17 mouse cellular contexts compared by ENCODE assay signal in the genomic region with DNA sequence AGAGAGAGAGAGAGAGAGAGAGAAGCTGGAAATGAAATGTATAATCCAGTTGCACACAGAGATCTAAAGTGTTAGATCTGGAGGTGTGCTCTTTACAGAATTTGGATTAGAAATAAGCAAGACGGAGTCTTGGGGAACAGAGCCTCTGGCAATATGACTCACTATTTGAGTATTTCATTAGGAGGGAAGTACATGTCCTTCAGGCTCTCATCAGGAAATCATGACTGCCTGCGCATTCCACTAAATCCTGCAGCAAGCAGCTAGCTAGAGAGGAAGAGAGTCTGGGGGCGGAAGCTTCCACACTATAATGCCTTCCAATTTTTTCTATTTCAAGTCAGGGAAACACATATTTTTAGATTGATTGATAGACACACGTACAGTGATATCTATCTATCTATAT. TPM values are rescaled to one million over a fixed set of nuclear protein-coding genes. Genes with fewer than 3 reads are reported as not detected.
A peak's percentile ranks its signal among the peaks of the same experiment; 100 is the strongest.
DNase-seq lines count a peak whose midpoint lies in the region; ATAC-seq lines count a peak whose summit lies in the region.
"Had no signal": no experiment of that assay in that cellular context is flagged by ENCODE, and none has a peak within 500 bp of the region (broad histone marks: within the 10 kb centered on the region; RNA-seq: fewer than 3 reads in every experiment).

No protein-coding gene starts in this region.

- no peaks in the 10 kb centered on the region for H3K27me3 ChIP-seq in embryonic facial prominence, embryonic 14.5 days (replicated peaks; ENCODE audit: control insufficient read depth, insufficient read depth, low read length)
- peaks cover 12% of the 10 kb centered on the region; the same call in 1 of the 2 replicates for H3K27me3 ChIP-seq in embryonic facial prominence, embryonic 10.5 days (replicated peaks; ENCODE audit: low read depth, poor library complexity, severe bottlenecking)
- H3K27me3 ChIP-seq: forebrain, embryonic 13.5 days; liver, embryonic 15.5 days had no signal

- no peak overlapping the region for H3K27ac ChIP-seq in embryonic facial prominence, embryonic 14.5 days (replicated peaks; ENCODE audit: low read depth, low read length)
- H3K27ac ChIP-seq in embryonic facial prominence, embryonic 10.5 days (replicated peaks), result no peak overlapping the region
- H3K27ac ChIP-seq: forebrain, embryonic 13.5 days; gastrocnemius, adult 2 months; heart, adult 2 months; hindbrain, embryonic 12.5 days; layer of hippocampus, adult 2 months; liver, embryonic 15.5 days had no signal

- H3K4me2 ChIP-seq in embryonic facial prominence, embryonic 14.5 days (ENCODE audit: low read depth, low read length), result no peak overlapping the region
- H3K4me2 ChIP-seq: liver, embryonic 15.5 days had no signal

- no peaks in the 10 kb centered on the region for H3K36me3 ChIP-seq in embryonic facial prominence, embryonic 14.5 days (ENCODE audit: control insufficient read depth, insufficient read depth, low read length)
- H3K36me3 ChIP-seq in embryonic facial prominence, embryonic 10.5 days (replicated peaks), result no peaks in the 10 kb centered on the region
- H3K36me3 ChIP-seq: hindbrain, embryonic 12.5 days; liver, embryonic 15.5 days had no signal

- no peak overlapping the region for H3K4me3 ChIP-seq in embryonic facial prominence, embryonic 14.5 days (ENCODE audit: low read depth, low read length)
- no peak overlapping the region for H3K4me3 ChIP-seq in embryonic facial prominence, embryonic 10.5 days
- H3K4me3 ChIP-seq: forebrain, embryonic 13.5 days; gastrocnemius, adult 2 months; heart, adult 2 months; hindbrain, embryonic 12.5 days; layer of hippocampus, adult 2 months; liver, embryonic 15.5 days had no signal

- no peak for ATAC-seq in embryonic facial prominence, embryonic 14.5 days (ENCODE audit: low read depth)
- ATAC-seq: inflammation-experienced regulatory T-cells, adult 6 months had no signal

- H3K4me1 ChIP-seq in embryonic facial prominence, embryonic 14.5 days (ENCODE audit: control insufficient read depth, insufficient read depth, low read length), result peaks cover 17% of the 10 kb centered on the region
- H3K4me1 ChIP-seq in embryonic facial prominence, embryonic 10.5 days, result peaks cover 25% of the 10 kb centered on the region
- H3K4me1 ChIP-seq: liver, embryonic 15.5 days had no signal

- WGBS in embryonic facial prominence, embryonic 14.5 days, result 58% methylated on average over 4 of the region's 4 CpGs
- 54% methylated on average over 4 of the region's 4 CpGs for WGBS in embryonic facial prominence, embryonic 10.5 days

- no peak overlapping the region for H3K9ac ChIP-seq in embryonic facial prominence, embryonic 14.5 days (ENCODE audit: low read depth, low read length)
- H3K9ac ChIP-seq: forebrain, embryonic 13.5 days; hindbrain, embryonic 12.5 days; liver, embryonic 15.5 days had no signal

- no peaks in the 10 kb centered on the region for H3K9me3 ChIP-seq in embryonic facial prominence, embryonic 14.5 days (ENCODE audit: control insufficient read depth, low read length)
- no peaks in the 10 kb centered on the region for H3K9me3 ChIP-seq in embryonic facial prominence, embryonic 10.5 days
- H3K9me3 ChIP-seq: forebrain, embryonic 13.5 days; hindbrain, embryonic 12.5 days; liver, embryonic 15.5 days had no signal

- peak; percentile 66 for DNase-seq in embryonic facial prominence, embryonic 14.5 days (ENCODE audit: low spot score)
- no peak for DNase-seq in embryonic facial prominence, embryonic 10.5 days (ENCODE audit: low spot score)
- DNase-seq in kidney, postnatal 14 days, result peak; percentile 23
- DNase-seq in kidney, adult 8-10 months, result no peak
- peak; percentile 17 for DNase-seq in right cerebral cortex, adult 18-20 months
- no peak for DNase-seq in right cerebral cortex, postnatal 4 days
- no peak for DNase-seq in spleen, adult 12 weeks (ENCODE audit: low spot score)
- DNase-seq: cerebellum, adult 2 months; gastrocnemius, adult 2 months; heart, adult 2 months; kidney, adult 9 months; thymus, postnatal 4 days had no signal

RNA-seq across cellular contexts. Expression of a gene that starts 58.1 kb away (rescaled TPM):
- 56.6 and 63.1 TPM in 2 replicates for polyA plus RNA-seq in embryonic facial prominence, embryonic 14.5 days (2014; fragmentation: Nextera tagmentation; extraction: Ambion mirVana)
- polyA plus RNA-seq in embryonic facial prominence, embryonic 10.5 days (2016; fragmentation: Nextera tagmentation; extraction: Ambion mirVana), result 56.9 and 61.8 TPM in 2 replicates

Comparison
In these comparisons a context has a peak if more than half of its experiments do, and no peak if none do; other contexts are left out.
1. DNase-seq: peak in embryonic facial prominence, embryonic 14.5 days (single experiment), kidney, postnatal 14 days (single experiment) and right cerebral cortex, adult 18-20 months (single experiment); none in embryonic facial prominence, embryonic 10.5 days (single experiment), kidney, adult 8-10 months (0 of 2), right cerebral cortex, postnatal 4 days (single experiment) and spleen, adult 12 weeks (single experiment).